Mouse (Mus musculus) spleen, postnatal 14 days (tissue): ENCODE measurements around the gene Lrrc47.

Experiments used
- DNase-seq, 2 experiments: peaks; one replicate each; pipeline ENCODE4 v3.0.0; 2021 to 2022; ENCODE audit warnings: low spot score in 2 of 2

Gene Lrrc47

GRCm38 (mm10) chr4:154023754-154024601 lies 12.4 kb downstream of the Lrrc47 start:
- peak; percentile 25 to 47 for DNase-seq

GRCm38 (mm10) chr4:154024729-154025521 lies 13.4 kb downstream of the Lrrc47 start:
- no peak for DNase-seq

GRCm38 (mm10) chr4:154025641-154026440 lies 14.3 kb downstream of the Lrrc47 start, which contains the start of gene Smim1:
Gene Smim1 (minus strand): TSS chr4:154026230.
- peak; percentile 44 to 51 for DNase-seq

DNA sequence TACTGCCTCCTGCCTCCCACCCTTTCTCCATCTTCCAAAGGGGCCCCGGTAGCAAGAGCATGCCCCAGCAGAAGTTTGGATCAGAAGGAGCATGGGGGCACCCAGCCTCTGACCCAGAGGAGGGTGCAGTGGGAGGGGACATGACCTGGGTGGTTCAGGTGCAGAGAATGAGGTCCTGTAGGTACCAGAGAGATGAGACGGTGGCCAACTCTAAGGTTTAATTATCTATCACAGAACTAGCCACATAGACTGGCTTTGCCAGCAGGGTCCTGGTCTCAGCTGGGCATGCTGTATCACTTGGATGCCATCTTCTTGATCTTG lies 14.9 kb downstream of the Lrrc47 start:
- no peak for DNase-seq

DNA sequence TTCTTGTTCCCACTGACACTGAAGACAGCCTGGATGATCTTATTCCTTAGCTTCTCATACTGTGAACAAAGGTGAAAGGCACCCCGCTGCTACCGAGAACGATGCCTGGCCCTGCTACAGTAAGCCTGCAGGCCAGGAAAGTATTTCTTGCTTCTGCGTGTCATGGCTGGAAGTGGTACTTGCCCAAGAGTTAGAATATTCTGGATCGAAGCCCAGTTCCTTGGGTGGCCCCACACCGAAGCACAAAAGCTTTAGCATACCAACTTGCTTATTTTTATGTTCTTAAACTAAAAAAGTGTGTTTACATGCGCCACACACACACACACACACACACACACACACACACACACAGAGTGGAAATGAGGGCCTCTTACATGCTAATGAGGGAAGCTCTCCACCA lies 16.5 kb downstream of the Lrrc47 start:
- DNase-seq = no peak

GRCm38 (mm10) chr4:154028646-154029045 lies 17.1 kb downstream of the Lrrc47 start:
- no peak for DNase-seq

DNA sequence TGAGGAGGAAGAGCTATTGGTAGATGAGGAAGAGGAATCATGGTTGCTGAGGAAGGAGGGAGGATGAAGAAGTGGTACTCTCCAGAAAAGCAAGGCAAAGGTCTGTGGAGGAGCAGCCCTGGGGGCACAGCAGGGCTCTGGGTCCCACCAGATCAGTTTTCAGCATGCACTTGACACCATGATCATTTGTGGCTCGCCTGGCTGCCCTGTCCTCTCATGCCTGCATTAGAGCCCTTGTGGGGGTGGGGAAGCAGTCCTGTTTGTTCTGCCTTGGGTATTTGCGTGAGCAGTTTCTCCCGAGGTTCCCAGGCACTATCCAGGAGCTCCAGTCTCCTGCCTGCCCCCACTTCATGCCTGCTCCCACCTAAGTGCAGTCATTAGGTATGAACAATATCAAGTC lies 25.6 kb downstream of the Lrrc47 start:
- DNase-seq = no peak

DNA sequence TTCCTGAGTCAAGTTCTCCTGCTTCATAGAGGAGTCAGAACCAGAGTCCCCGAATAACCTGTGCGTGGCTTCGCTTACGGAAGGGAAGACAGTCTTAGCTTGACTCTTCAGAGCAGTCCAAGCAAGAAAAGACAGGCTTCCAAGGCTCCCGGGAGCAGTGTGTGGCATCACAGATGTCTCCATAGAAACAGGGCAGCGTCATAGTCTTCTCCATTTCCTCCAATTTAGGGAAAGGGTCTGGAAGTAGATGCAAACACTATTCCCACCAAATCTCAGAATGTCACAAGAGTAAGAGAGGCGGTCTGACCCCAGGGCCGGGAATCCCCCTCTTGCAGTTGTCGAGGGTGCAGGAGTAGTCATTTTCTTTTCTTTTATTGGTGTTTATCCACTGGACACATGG lies 31.0 kb downstream of the Lrrc47 start, which contains the start of gene Ccdc27:
Gene Ccdc27 (minus strand): TSS at position 101 of the 400 bp plus-strand sequence.
- DNase-seq = no peak

DNA sequence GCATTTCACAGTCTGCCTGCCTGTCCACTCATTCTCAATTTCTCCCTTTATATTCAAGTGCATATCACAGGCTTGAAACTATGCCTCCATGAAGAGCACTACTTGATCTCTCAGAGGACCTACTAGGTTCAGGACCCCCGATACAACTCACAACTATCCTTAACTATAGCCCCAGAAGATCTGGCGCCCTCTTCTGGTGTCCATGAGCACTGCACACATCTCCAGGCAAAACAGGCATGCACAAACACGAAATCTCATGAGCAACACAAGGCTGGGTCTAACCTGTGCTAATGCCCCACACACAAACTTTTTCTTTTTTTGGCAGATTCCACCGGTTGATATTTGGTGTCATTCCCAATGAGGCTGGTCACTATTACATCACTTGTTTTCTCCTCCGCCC lies 34.3 kb downstream of the Lrrc47 start:
- no peak for DNase-seq

- DNase-seq = no peak
Measured at GRCm38 (mm10) chr4:154051401-154051800, 39.9 kb downstream of the Lrrc47 start.

DNA sequence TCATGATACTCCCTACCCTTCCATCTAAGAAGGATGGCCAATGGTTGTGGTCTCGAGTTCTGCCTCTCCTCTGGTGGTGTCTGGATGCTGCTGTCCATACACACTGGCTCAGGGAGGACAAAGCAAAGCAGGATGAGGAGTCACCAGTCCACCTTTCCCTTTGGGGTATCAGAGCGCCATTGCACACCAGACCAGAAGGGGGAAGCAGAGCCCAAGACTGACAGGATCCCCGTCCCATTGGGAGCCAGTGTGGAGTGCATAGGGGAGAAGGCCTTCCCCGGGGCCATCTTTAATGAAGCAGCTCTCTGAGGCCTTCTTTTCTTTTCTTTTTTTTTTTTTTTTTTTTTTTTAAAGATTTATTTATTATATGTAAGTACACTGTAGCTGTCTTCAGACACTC lies 41.5 kb downstream of the Lrrc47 start:
- DNase-seq = no peak

GRCm38 (mm10) chr4:154055482-154055881 lies 44.0 kb downstream of the Lrrc47 start:
- no peak for DNase-seq

DNA sequence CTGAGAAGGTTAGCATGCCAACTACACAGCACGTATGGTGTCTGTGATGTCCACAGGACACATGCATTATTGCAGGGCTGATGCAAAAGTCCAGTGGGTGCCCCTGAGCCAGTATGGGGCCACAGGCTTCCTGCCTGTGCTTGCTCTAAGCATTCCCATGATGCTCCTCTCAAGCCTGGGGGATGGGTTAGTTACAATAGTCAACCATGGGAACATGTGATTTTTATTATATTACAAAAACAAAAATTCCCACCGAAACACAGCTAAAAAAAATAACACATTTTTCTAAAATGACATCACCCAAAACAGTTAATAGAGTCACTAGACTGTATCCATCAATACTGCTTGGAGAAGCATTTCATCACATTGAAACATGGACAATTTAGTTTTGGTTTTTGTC lies 44.5 kb downstream of the Lrrc47 start:
- DNase-seq = no peak

GRCm38 (mm10) chr4:154056661-154057060 lies 45.1 kb downstream of the Lrrc47 start:
- DNase-seq = no peak

DNA sequence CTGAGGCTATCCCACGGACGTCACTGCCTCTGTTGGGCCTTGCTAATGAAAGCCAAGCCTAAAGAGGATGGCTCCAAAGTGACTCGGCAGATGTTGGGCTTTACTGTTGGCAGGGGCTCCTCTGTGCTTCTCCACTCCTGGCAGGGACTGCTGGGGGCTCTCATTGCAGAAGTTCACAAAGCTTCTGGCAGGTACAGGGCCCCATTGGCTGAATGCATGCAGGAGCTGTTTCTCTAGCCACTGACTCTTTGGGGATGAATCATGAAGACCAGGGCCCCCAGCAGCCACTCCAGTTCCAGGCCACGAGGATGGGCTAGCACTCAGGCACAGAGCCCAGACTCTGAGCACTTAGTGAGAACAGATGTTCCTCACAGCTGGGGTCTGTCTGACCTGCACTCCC lies 46.2 kb downstream of the Lrrc47 start:
- no peak for DNase-seq

DNA sequence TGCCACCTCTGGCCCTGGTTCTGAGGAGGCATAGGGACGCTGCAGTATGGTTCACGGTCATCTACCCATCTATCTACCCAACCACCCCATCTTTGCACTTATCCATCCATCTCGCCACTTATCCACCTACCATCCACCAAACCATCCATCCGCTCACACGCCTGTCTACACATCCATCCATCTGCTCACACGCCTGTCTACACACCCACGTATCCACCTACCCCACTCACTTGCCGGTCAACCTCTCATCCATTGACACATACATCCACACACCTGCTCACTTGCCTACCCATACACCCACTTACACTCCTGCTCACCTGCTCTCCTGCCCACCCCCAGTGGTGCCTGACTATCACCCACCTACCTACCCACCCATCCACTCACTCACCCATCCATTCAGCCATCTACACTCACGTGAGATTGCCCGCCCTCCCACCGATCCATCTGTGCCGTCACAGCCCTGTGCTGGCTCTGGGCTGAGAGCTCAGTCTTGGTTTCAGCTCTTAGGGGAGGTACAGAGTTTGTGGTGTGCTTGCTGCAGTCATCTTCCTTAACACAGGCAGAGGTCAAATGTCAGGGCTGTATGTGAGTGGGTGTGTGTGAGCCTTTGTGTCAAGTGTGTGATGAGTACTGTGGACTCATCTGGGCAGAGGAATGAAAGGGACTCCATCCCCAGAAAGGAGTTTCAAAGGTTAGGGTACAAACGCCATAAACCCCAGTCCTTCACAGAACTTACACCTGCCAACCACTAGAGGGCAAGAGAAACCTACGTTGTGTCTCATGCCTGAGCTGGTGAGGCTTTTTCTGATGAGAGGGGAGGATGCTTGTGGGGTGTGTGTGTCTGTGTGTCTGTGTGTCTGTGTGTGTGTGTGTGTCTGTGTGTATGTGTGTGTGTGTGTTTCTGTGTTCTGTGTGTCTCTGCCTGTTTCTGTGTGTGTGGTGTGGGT lies 53.6 kb downstream of the Lrrc47 start:
- DNase-seq = no peak

GRCm38 (mm10) chr4:154070896-154071295 lies 59.4 kb downstream of the Lrrc47 start:
- DNase-seq = no peak
